Mouse (Mus musculus) forebrain, embryonic 15.5 days (tissue): ENCODE measurements around the gene Sec16a. TPM values are rescaled to one million over a fixed set of nuclear protein-coding genes. Genes with fewer than 3 reads are reported as not detected.
"Not testable (repeated sequence)": the region's sequence is repeated elsewhere in the genome, so short reads cannot be mapped to it uniquely, and the experiment has no call there.

Experiments
- ATAC-seq: fragments of 200-750 bp; cut with Nextera tagmentation; replicated peaks from 2 replicates; pipeline ENCODE4 v1.8.0; 2017; ENCODE audit warnings: mild to moderate bottlenecking, moderate TSS enrichment, moderate library complexity
- H3K27ac ChIP-seq: fragments of 300-500 bp; sonication (generic); replicated peaks from 2 replicates; pipeline ENCODE4 v1.5.1; 2015; ENCODE audit warnings: mild to moderate bottlenecking, inconsistent platforms
- H3K27me3 ChIP-seq: fragments of 300-500 bp; sonication (generic); 2 replicates; pipeline ENCODE4 v1.6.1; 2015; ENCODE audit warnings: inconsistent platforms
- H3K36me3 ChIP-seq: fragments of 300-500 bp; sonication (generic); 2 replicates; pipeline ENCODE4 v1.6.1; 2015; ENCODE audit warnings: mild to moderate bottlenecking, inconsistent platforms
- H3K4me1 ChIP-seq: fragments of 300-500 bp; sonication (generic); 2 replicates; pipeline ENCODE4 v1.6.1; 2015; ENCODE audit warnings: inconsistent platforms
- H3K4me2 ChIP-seq: fragments of 300-500 bp; sonication (generic); replicated peaks from 2 replicates; pipeline ENCODE4 v1.6.1; 2015; ENCODE audit warnings: mild to moderate bottlenecking, inconsistent platforms
- H3K4me3 ChIP-seq: fragments of 300-500 bp; sonication (generic); 2 replicates; pipeline ENCODE4 v1.5.1; 2015; ENCODE audit warnings: mild to moderate bottlenecking, inconsistent platforms
- H3K9ac ChIP-seq: fragments of 300-500 bp; sonication (generic); replicated peaks from 2 replicates; pipeline ENCODE4 v1.6.1; 2015; ENCODE audit warnings: mild to moderate bottlenecking, inconsistent platforms
- H3K9me3 ChIP-seq: fragments of 300-500 bp; sonication (generic); 2 replicates; pipeline ENCODE4 v1.6.1; 2016; ENCODE audit warnings: inconsistent platforms
- WGBS: fragments of 180-500 bp; shearing (Covaris S2); methylation state at CpG from one replicate; pipeline ENCODE4 v1.1.7; 2015; ENCODE audit warnings: mixed read lengths; 5-methylcytosine and 5-hydroxymethylcytosine counted together
- polyA plus RNA-seq: library from polyadenylated mRNA; unstranded; fragments of >200 nt; fragmentation: Nextera tagmentation; extraction: Ambion mirVana; gene quantifications from 2 replicates; pipeline ENCODE4 v1.2.1, GENCODE M21; 2015

Gene Sec16a
- polyA plus RNA-seq, 1 experiment from 2014 or later = 18.3 TPM

GRCm38 (mm10) chr2:26400296-26400695, 44.7 kb downstream of the Sec16a start:
- H3K4me3 ChIP-seq = no peak overlapping the region
- H3K36me3 ChIP-seq = peaks cover 67% of the 10 kb centered on the region
- H3K4me1 ChIP-seq = peaks cover 8% of the 10 kb centered on the region
- no peak overlapping the region for H3K9ac ChIP-seq
- H3K27me3 ChIP-seq = no peaks in the 10 kb centered on the region
- ATAC-seq = no peak
- no peaks in the 10 kb centered on the region for H3K9me3 ChIP-seq
- no peak overlapping the region for H3K27ac ChIP-seq
- no peak overlapping the region for H3K4me2 ChIP-seq
- WGBS = 90% methylated on average over 5 of the region's 5 CpGs

GRCm38 (mm10) chr2:26399647-26400046, 45.4 kb downstream of the Sec16a start:
- Histone ChIP-seq H3K4me2 (no peak overlapping the region), H3K27ac (no peak overlapping the region), H3K9me3 (no peaks in the 10 kb centered on the region), H3K9ac (no peak overlapping the region), H3K27me3 (no peaks in the 10 kb centered on the region), H3K36me3 (peaks cover 73% of the 10 kb centered on the region), H3K4me3 (no peak overlapping the region), H3K4me1 (peaks cover 1% of the 10 kb centered on the region; the same call in 1 of the 2 replicates)
- WGBS = 93% methylated on average over 5 of the region's 5 CpGs
- ATAC-seq = no peak

- H3K9ac ChIP-seq = no peak overlapping the region
- ATAC-seq = no peak
- H3K4me1 ChIP-seq = no peaks in the 10 kb centered on the region
- 91% methylated on average over 8 of the region's 8 CpGs for WGBS
- no peaks in the 10 kb centered on the region for H3K27me3 ChIP-seq
- H3K9me3 ChIP-seq = no peaks in the 10 kb centered on the region
- no peak overlapping the region for H3K4me3 ChIP-seq
- no peak overlapping the region for H3K4me2 ChIP-seq
- H3K36me3 ChIP-seq = peaks cover 80% of the 10 kb centered on the region
- no peak overlapping the region for H3K27ac ChIP-seq
Measured at GRCm38 (mm10) chr2:26398978-26399377, 46.0 kb downstream of the Sec16a start.

GRCm38 (mm10) chr2:26391617-26392016, 53.4 kb downstream of the Sec16a start:
- Histone ChIP-seq H3K9ac (no peak overlapping the region), H3K4me1 (peaks cover 30% of the 10 kb centered on the region), H3K4me3 (no peak overlapping the region), H3K36me3 (peaks cover 73% of the 10 kb centered on the region), H3K9me3 (no peaks in the 10 kb centered on the region), H3K4me2 (no peak overlapping the region), H3K27me3 (no peaks in the 10 kb centered on the region), H3K27ac (no peak overlapping the region)
- ATAC-seq = no peak
- 92% methylated on average over 6 of the region's 6 CpGs for WGBS

- Histone ChIP-seq H3K9me3 (no peaks in the 10 kb centered on the region), H3K4me1 (peaks cover 30% of the 10 kb centered on the region), H3K4me2 (no peak overlapping the region), H3K9ac (no peak overlapping the region), H3K4me3 (no peak overlapping the region), H3K27me3 (no peaks in the 10 kb centered on the region), H3K27ac (no peak overlapping the region), H3K36me3 (peaks cover 73% of the 10 kb centered on the region)
- ATAC-seq = no peak
- WGBS = 91% methylated on average over 3 of the region's 3 CpGs
Measured at GRCm38 (mm10) chr2:26390954-26391353, 54.1 kb downstream of the Sec16a start.

GRCm38 (mm10) chr2:26389154-26389690, 55.8 kb downstream of the Sec16a start, which contains the start of the genes Entr1 and Pmpca:
Entr1 (minus strand) TSS chr2:26389316.
Pmpca (plus strand) TSS chr2:26389339.
- H3K4me1 ChIP-seq = peaks cover 30% of the 10 kb centered on the region
- H3K36me3 ChIP-seq = peaks cover 73% of the 10 kb centered on the region
- ATAC-seq = peak; percentile 88
- WGBS = under 1% methylated on average over 60 of the region's 60 CpGs
- peak within 1 kb of the TSS; percentile 89 for H3K9ac ChIP-seq
- peak within 1 kb of the TSS; percentile 96 for H3K4me2 ChIP-seq
- H3K9me3 ChIP-seq = no peaks in the 10 kb centered on the region
- H3K4me3 ChIP-seq = peak within 1 kb of the TSS; percentile 90
- H3K27ac ChIP-seq = peak within 1 kb of the TSS; percentile 74
- H3K27me3 ChIP-seq = no peaks in the 10 kb centered on the region

GRCm38 (mm10) chr2:26388682-26389153, 56.3 kb downstream of the Sec16a start:
- H3K27ac ChIP-seq = peak overlapping the region; percentile 74
- H3K9me3 ChIP-seq = no peaks in the 10 kb centered on the region
- ATAC-seq = peak; percentile 52
- peak overlapping the region; percentile 96 for H3K4me2 ChIP-seq
- WGBS = under 1% methylated on average over 45 of the region's 45 CpGs
- H3K27me3 ChIP-seq = no peaks in the 10 kb centered on the region
- H3K9ac ChIP-seq = peak overlapping the region; percentile 89
- peak overlapping the region; percentile 90 for H3K4me3 ChIP-seq
- H3K36me3 ChIP-seq = peaks cover 73% of the 10 kb centered on the region
- peaks cover 30% of the 10 kb centered on the region for H3K4me1 ChIP-seq

- peak overlapping the region; percentile 96; the same call in 1 of the 2 replicates for H3K4me2 ChIP-seq
Measured at GRCm38 (mm10) chr2:26387713-26388112, 57.3 kb downstream of the Sec16a start.

GRCm38 (mm10) chr2:26380871-26381270, 64.1 kb downstream of the Sec16a start:
- Histone ChIP-seq H3K9ac (peak overlapping the region; percentile 76), H3K4me2 (peak overlapping the region; percentile 94), H3K36me3 (peaks cover 62% of the 10 kb centered on the region), H3K27ac (peak overlapping the region; percentile 56), H3K4me3 (peak overlapping the region; percentile 68), H3K4me1 (peaks cover 21% of the 10 kb centered on the region)
- 37% methylated on average over 6 of the region's 6 CpGs for WGBS
- H3K27me3 ChIP-seq, H3K9me3 ChIP-seq: not testable (repeated sequence)
- peak; percentile 14; the same call in 1 of the 2 replicates for ATAC-seq

More at GRCm38 (mm10) chr2:26387713-26388112, 57.3 kb downstream of the Sec16a start:
- no peak overlapping the region for H3K27ac ChIP-seq
- H3K27me3 ChIP-seq = no peaks in the 10 kb centered on the region
- peaks cover 73% of the 10 kb centered on the region for H3K36me3 ChIP-seq
- H3K9me3 ChIP-seq = no peaks in the 10 kb centered on the region
- no peak overlapping the region for H3K9ac ChIP-seq
- no peak for ATAC-seq
- H3K4me3 ChIP-seq = no peak overlapping the region
- WGBS = 96% methylated on average over 3 of the region's 3 CpGs
- peaks cover 30% of the 10 kb centered on the region for H3K4me1 ChIP-seq

GRCm38 (mm10) chr2:26380131-26380771, 64.8 kb downstream of the Sec16a start, which contains the start of gene Snapc4:
Snapc4 (minus strand) TSS chr2:26380653.
- H3K4me1 ChIP-seq = peaks cover 21% of the 10 kb centered on the region
- H3K27me3 ChIP-seq = no peaks in the 10 kb centered on the region
- H3K4me3 ChIP-seq = peak within 1 kb of the TSS; percentile 68
- peak within 1 kb of the TSS; percentile 76 for H3K9ac ChIP-seq
- H3K9me3 ChIP-seq = no peaks in the 10 kb centered on the region
- H3K4me2 ChIP-seq = peak within 1 kb of the TSS; percentile 94
- WGBS = 0% methylated on average over 38 of the region's 38 CpGs
- ATAC-seq = peak; percentile 98
- peaks cover 61% of the 10 kb centered on the region for H3K36me3 ChIP-seq
- H3K27ac ChIP-seq = peak within 1 kb of the TSS; percentile 56

GRCm38 (mm10) chr2:26372396-26372795, 72.6 kb downstream of the Sec16a start:
- WGBS = 97% methylated on average over 8 of the region's 8 CpGs
- Histone ChIP-seq H3K4me1 (no peaks in the 10 kb centered on the region), H3K27me3 (no peaks in the 10 kb centered on the region), H3K9me3 (no peaks in the 10 kb centered on the region), H3K4me3 (no peak overlapping the region), H3K4me2 (no peak overlapping the region), H3K9ac (no peak overlapping the region), H3K27ac (no peak overlapping the region), H3K36me3 (peaks cover 94% of the 10 kb centered on the region)
- no peak for ATAC-seq

GRCm38 (mm10) chr2:26368572-26368971, 76.4 kb downstream of the Sec16a start:
- Histone ChIP-seq H3K27me3 (no peaks in the 10 kb centered on the region), H3K4me1 (no peaks in the 10 kb centered on the region), H3K4me2 (no peak overlapping the region), H3K36me3 (peaks cover 90% of the 10 kb centered on the region), H3K4me3 (no peak overlapping the region), H3K9me3 (no peaks in the 10 kb centered on the region), H3K27ac (no peak overlapping the region), H3K9ac (no peak overlapping the region)
- WGBS = 97% methylated on average over 1 of the region's 1 CpGs
- no peak for ATAC-seq
